Mouse (Mus musculus): ENCODE measurements around the gene Uvrag.

- TF ChIP-seq CTCF (IDR thresholded peaks at IDR 0.05; ENCODE audit: low read depth, low read length), result no peak
- TF ChIP-seq POLR2AphosphoS5 (IDR thresholded peaks at IDR 0.05; ENCODE audit: insufficient replicate concordance, low read depth, low read length), result no peak
Measured at GRCm38 (mm10) chr7:99033314-99033713, 107.6 kb downstream of the Uvrag start.

Data from G1E (cell line).